Mouse (Mus musculus) gastrocnemius, postnatal 25 days (tissue): ENCODE measurements at regions not wholly inside any gene's neighbourhood (a gene's known extent, or its start where the extent isn't known, plus 50 kb on each side); places are given as distances from the start of the nearest gene placed in this dataset.

Source experiments
- DNase-seq: peaks from one replicate; pipeline ENCODE4 v3.0.0; 2022

DNA sequence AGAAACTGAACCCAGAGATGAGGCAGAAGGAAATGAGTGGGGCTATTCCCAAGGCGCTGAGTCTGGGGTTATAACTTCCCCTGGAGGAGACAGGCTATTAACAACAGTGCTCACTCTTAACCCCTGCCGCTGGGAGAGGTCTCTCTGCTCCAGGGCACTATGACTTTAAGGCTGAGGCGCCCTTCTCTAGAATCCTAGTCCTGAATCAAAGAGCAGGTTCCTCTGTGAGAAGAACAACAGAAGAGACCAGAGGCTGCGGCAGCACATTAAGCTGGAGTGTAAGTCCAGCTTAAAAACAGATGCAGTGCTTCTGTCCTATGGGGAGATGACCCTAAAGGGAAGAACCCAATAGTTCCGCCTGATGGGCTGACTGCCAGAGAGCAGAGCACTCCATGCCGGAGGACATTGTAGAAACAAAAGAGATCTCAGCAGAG, 173.4 kb upstream of the Klf7 start:
- peak; percentile 16 for DNase-seq

DNA sequence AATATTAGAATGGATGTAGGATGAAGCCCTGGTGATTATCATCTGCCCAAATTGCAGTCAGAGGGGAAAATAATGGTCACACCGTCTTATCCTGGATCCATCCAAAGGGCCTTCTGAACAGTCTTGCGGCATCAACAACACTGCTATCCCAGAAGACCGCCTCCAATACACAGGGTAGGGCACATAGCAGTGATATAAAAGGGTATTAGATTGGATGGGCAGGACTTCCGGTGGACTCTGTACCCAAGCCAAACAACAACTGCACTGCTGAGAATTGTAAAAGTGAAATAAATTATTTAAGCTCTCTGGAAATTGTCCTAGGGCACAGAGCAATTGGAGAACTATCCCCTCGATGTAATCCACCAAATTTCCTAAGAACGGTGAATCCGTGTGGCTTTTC, 173.0 kb upstream of the Klf7 start:
- DNase-seq, result no peak

DNA sequence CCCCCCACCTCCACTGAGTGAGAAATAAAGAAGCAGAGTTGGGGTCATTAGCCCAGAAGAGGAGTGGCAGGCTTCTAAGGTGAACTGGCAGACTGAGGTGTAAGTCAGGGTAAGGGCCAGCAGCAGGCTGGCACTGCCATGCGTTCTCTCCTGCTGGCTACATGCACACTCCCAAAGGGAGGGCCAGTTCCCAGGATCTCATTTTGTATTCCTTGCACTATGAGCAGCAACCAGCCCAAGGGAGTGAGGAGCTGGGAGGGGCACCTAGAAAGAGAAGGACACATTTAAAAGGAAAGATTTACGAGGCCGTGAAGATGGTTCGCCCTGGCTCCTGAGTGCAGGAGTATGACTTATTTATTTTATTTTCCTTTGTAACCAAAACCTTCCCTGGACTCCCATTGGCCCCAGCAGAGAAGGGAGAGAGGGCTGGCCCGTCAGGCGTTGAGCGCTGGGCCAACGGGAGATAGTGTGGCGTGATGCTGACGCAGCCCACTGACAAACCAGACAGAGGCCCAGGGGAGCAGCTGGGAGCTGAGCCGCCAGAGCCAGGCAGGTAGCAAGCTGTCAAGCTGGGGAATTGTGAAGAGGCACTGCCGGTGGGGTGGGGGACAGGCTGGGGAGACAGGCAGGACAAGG, 166.8 kb upstream of the Klf7 start:
- DNase-seq, result no peak

DNA sequence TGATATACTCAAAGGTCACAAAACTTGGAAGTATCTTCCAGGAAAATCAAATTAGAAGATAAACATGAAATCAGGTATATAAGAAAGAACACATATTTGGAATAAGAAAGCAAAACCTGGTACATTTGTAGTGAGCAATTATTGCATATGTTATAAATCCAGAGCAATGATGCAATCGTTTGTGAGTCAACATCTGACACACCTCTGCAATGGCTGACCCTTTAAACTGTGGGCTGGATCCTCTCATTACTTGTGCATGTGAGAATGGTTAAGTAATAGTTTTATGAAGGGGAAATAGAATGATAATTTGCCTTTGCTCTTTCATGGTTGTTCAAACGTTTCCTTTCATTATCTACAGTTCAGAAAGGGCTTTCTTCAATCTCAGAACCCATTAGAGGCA, 165.0 kb upstream of the Klf7 start:
- DNase-seq, result no peak

DNA sequence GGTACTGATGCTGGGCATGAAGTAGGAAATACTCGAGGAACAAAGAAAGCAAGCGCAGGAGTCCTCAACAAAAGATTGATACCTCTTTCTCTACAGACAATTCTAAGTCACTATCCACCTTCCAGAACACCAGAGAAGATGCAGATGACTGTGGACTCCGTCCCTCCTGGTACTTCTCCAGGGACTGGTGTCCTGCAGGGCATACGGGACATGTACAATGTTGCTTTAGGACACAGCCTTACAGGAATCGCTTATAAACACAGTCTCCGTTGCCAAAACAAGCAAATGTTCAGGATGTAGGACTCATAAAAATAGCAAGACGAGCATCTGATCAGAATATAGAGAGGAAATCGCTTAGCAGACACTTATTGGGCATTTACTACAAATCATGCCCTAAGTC, 162.6 kb upstream of the Klf7 start:
- DNase-seq, result no peak

DNA sequence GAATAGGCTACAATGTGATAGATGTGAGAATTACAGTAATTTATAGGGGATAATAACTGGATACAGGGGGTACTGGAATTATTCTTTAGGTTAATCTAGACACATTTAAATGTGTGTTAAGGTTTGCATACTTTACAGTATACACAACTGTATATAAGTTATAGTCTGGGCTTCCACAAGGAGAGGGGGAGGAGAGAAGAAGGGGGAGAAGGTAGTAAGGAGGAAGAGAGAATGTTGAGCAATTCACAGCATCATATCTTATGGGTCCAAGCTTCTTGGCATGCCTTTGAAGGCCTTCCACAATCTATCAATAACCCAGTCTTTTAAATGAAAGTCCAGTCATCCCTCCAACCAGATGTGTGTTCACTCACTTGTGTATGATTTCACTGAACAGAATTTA, 153.8 kb upstream of the Klf7 start:
- no peak for DNase-seq

DNA sequence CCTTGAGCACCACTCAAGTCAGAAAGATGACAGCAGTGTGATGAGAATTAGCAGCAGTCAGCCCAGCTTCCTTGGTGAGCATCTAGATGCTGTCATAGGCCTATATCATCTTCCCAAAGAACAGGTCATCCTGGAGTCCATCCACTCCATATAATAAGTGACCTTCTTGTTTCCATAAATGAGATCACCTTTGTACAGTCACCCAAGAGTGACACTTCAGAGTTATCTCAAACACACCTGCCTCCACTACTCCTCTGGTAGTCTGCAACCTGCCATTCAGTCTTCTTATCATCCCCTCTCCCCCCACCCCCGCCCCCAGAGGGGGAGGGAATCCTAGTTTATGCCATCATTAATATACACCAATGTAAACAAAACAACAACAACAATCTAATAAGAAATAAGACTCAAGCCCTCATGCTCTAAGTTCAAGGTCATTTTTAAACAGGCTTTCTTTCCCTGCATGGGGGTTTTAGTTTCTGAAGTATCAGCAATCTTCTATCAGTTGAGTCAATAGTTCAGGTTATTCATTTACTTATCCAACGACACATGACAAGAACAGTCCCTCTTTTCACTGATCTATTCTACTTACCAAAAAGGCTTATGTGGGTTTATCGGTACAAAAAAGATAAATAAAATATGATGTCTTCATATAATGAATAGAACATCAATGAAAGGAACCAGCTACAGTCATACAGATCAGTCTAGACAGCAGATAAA, 153.2 kb upstream of the Klf7 start:
- DNase-seq, result no peak

DNA sequence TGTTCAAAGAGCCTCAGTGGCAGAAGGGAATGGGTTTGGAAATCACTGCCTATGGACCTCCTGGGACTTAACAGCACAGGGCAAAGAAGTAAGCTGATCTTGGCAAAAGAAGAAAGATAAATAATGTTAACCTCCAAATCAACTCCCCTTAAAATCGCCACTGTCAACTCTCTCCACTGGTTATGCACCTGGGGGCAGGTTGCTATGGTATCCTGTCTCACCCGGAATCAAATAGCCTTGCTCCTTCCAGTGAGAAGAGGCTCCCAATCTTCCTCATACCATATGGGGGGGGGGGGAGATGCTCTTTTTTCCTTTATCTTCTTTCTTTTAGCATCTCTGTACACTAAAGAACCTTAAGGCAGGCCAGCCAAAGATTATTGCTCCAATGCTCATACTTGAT, 135.2 kb upstream of the Klf7 start:
- DNase-seq, result no peak

DNA sequence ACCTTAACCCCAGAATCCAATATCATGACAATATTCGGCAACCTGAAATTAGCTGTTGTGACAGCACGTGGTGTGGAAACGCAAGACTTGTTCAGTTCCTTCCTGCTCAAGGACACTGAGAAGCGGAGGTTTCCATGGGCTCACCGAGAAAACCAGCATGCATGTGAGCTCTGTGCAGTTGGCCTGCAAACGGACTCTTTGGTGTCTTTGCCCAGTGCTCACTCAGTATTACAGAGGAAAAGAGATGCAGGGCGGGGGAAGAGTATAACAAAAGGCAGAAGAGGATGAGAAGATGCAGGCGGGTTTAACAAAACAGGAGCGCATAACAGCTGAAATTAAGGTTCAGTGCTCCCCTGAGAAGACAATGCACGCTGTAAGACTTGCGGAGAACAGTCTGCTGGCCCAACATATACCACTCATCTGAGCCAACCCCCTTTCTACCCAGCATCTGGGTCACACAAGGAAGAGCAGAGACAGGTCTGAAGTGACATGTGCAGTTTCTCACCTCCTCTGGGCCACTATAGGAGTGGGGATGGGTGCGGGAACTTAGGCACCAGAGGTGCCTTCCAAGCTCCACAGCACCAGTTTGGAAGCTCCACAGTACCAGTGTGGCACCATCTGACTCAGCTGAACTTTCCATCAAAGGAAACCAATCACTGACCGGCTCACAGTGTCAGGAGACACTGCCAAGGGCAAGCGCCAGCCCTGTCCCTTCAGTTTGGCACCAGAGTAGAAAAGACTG, 133.6 kb upstream of the Klf7 start:
- DNase-seq, result no peak

DNA sequence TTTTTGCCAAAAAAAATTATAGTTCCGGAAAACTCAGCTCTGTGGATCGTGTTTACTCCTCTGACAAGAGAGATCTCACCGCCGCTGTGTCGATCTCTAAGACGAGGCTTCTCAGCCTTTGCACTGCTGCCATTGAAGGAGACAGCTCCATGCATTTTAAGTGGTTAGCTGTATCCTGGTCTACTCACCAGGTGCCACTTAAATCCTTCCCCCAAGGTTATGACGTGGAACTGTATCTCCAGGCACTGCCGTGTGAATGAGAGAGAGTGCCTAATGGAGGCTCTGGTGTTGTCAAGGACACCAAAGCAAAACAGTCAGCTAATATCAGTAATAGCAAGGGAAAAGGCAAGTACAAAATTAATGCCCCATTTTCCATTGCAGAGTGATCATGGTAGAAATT, 132.6 kb upstream of the Klf7 start:
- DNase-seq, result no peak

DNA sequence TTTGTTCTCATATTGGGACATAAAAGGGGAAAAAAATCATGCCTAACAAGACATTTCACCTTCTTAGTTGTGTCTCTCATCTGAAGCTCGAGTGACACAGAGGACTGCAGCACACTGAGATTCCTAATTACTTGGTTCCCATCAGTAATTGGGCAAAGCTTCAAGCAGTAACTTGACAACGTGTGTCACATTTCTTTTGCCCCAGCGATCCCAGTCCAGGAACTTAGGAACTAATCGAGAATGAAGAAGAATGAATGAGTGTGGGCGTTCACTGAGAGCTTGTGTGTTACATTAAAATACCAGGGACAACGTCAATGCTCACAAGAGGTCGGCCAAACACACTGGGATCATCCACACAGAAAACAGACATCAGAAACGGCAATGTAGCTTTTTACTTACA, 131.9 kb upstream of the Klf7 start:
- DNase-seq, result no peak

DNA sequence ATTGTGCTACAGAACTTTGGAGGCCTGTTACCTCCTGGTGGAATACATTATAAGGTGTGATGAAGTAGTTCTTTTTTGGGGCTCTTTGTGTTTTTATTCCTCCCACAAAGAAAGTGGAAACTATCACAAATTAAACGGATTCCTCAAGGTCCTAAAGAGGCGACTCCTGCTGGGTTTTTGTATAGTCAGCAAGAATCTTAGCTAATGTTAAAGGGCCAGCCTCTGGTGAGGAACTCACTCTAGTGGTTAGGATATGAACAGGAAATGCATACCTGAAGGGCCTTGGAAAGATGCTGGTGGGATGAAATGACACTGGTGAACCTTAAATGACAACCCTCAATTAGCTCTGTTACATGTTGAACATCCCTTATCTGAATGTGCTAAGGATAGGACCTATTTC, 120.3 kb upstream of the Klf7 start:
- DNase-seq, result no peak

DNA sequence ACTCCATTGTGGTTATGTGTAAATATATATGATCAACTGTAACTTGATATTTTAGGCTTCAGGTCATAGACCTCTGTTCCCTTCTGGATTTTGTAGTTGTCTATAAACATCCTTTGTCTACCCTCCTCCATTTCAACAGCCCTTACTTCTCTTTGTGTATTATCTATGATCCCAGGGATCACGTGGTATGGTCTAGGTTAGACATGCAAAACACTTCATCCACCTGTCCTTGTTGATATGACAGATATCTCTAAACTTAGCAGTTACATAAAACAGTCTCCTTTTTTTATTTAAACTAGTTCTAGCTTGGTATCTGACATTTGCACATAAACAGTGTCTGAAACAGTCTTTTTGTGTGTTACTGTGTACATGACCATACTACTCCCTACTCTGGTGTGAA, 107.6 kb upstream of the Klf7 start:
- DNase-seq, result no peak

DNA sequence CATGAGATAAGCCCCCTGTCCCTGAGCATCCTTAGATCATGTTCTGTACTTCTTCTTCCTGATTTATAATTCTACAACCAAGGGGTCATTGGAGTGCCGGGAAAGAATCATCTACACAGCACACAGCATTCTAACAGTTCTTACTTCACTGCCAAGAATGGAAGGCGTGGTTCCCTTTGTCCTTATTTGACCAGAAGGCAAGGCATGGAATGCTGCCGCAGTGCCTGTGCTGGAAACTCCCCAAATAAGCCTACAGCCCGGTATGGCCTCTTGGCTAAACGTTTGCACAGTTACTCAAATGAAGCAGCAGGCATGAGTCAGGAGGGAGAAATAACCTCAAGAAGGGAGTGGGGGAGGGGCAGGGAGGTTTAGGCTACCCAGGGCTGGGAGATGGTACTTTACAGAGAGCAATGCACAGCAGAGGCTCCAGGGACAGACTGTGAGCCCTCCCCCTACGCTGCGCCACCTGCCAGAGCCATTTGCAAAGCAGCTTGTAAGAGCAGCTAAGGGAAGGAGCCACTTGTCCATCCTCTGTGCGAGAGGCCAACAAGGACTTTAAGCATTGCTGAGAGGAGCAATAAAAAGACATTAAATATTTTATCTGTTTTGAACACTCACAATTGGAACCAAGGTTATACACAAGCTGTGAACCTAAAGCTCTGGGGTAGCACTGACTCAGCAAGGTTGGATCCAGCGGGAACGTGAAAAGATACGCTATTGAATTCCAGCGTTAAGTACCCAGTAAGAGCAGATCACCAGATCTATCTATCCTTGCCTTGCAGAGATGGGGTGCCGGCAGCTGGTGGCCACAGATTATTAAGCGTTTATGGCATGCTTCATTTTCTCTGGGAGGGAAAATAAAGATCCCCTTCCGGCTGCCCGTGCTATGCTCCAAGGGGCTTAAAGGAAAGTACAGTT, 104.2 kb upstream of the Klf7 start:
- DNase-seq, result peak; percentile 56

DNA sequence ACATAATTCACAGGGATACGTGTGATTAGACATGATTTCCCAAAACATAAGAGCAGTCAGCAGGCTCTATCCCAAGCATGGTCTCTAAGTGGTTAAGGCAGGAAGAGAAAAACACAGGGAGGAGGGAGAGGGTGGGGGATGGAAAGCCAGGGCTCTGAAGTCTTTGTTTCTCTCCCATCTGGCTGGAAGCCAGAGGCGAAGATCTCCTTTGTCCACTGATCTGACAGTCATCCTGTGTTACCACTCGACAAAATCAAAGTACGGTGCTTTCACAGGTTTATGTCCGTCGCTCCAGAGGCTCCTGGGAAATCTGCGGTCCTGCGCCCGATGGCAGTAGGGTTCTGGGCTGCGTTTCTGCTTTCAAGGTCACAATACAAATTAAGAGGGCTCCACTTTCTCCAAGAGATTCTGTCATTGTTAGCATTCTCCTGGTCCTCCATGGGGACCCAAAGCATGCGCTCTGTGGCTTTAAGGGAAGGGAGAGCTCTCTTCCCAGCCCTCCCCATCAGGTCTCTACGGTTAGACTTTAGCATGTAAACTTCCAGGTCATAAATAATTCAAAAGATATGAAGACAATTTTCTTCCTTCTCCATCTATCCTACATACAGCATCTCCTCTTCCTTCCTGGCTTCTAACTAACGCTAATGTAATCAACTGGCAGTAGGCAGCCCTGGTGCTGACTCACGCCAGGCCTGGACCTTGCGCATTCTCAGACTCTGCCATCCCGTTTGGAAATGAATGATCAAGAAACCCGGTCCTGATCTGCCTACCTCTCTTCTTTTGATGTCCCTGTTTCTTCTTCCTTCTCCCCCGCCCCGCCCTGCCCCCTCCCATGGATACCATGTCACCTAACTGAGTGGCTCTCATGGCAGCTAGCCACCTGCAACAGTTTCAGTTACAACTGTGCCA, 102.0 kb upstream of the Klf7 start:
- no peak for DNase-seq

DNA sequence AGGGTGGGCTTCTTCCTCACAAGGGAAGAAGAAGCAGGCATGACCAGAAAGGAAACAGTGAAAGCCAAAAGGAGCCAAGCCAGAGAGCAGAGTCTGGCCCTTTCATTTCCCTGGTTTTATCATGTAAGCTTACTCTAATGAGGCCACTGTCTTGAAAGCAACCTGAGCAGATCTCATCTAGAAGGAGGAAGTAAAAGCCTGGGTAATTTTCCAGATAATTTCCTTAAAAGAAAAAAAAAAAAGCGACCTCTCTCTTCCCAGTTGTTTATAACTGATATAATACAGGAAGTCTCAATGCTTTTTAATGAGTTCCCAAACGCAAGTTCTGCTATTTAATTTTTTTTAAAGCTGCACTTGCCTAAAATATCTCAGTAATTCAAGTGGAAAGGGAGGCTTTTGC, 100.4 kb upstream of the Klf7 start:
- DNase-seq, result no peak

DNA sequence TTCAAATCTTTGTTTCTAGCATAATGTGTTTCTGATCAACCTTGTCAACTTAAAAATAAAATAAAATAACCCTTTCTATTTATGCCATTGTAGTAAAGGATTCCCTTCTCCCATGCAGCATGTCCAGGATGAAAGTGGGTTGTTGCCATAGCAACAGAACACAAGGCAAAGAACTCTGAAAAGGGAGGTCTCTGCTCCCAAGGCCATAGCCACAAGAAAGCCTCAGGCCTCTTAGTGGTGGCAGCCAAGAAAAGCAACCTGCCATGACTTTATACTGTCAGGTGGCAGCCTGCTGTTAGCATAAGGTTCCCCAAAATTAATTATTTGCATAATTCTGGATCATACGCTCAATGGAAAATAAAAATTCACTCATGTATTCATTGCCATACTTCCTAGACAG, 98.4 kb upstream of the Klf7 start:
- no peak for DNase-seq

DNA sequence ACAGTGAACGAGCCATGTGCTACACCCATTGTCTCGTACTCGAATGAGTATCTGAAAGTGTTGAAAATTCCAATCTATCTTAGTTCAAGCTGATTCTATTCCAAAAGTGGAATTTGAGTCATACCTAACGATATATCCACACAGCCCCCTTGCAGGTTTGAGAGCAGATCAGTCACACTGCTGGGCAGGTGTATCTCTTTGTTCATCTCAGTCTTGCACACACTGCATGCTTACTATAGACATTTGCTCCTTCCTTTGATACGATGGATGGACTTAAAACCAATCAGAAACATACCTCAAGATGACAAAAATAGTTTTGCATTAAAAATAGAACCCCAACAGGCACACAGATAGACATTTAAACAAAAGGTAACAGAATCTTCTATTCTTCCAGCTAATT, 98.0 kb upstream of the Klf7 start:
- DNase-seq, result no peak

DNA sequence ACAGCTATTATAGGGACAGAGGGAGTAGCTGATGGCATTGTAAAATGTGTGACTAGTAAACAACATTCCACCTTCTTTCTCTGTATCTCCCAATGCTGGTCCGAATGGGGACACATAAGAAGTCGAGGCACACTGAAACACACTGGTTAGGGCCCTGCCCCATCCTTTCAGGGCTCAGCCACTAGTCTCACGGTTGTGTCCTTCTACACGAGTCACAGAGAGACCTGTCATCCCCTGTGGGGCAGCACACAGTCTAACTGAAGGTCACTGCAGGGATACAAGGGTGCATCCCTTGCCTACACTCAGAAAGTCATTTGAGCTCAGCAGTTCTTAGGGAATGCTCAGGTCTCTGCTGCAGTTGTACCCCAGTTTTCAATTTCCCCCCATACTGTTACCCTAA, 93.6 kb upstream of the Klf7 start:
- DNase-seq, result no peak

DNA sequence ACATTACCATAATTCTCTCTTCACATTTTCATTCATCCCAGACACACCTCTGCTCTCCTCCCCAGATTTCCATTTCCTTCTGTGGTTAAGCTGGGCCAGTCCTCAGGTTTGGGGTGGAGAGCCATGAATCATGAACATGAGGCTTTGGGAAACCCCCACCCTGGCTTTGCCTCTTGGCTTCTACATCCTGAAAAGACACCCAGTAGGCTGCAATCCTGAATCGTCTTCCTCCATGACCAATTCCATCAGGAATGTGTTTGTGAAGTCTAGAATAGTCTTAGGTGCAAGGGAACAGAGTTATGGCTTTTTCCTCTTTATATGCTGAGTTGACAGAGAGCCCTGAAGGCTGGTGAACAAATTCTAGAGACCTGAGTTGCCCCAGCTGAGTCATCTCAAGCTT, 87.0 kb upstream of the Klf7 start:
- DNase-seq, result no peak

DNA sequence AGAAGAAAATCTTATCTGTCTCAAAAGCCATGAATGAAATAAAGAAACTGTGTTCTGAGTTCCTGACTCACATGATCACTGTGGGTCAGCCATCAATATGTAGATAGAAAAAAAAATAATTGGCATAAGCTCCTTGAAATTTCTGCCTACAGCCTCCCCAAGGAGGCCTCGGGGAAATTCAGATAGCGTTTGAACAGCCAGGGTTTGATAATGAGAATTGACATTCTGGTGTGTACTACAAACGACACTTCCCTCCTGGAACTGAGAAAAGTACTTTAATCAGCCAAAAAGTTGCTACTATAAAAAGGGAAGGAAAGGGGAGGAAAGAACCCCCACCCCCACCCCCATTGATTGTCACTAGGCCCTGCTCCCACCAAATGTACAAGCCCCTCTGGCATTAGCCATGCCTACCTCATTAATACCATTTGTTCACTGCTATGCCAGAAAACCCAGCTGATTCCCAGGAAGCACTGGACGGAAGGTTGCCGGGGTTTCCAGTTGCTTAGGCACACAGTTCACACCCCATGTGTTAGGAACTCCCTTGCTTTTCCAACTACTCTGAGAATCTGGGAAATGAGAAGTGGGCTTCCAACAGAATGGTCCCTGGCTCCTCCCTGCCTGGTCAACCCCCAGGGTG, 78.4 kb upstream of the Klf7 start:
- DNase-seq, result no peak
